Mouse (Mus musculus): ENCODE results near the gene Poldip3.

Poldip3 gene

GRCm38 (mm10) chr15:83088495-83089428, 60.4 kb downstream of the Poldip3 start:
- no peak for DNase-seq (ENCODE audit: low read depth, low spot score)

DNA sequence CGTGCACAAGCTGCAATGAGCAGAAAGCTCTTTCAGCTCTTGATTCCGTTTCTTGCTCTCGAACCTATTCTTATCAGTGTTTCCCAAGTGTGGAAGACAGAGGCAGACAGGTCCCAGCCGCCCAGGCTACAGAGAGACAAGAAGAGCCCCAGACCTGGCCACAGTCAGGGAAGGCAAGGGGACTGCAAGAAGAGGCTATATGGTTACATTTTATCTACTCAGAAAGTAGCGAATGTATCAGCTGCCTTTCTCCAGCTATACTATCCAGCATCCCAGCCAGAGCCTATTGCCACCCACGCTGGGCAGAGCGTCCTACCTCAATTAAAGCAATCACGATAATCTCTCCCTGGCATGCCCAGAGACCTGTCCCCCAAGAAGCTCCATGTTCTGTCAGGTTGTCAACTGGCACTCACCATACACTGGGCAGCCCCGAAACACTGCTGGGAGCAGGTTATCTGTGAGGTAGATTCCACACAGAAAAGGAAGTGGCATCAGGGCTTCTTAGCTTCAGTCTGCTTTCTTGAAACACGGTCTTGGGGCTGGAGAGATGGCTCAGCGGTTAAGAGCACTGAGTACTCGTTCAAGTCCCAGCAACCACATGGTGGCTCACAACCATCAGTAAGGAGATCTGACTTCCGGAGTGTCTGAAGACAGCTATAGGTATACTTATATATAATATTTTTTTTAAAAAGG, 62.4 kb downstream of the Poldip3 start:
- DNase-seq (ENCODE audit: low read depth, low spot score), result no peak

- no peak for DNase-seq (ENCODE audit: low read depth, low spot score)
Measured at GRCm38 (mm10) chr15:83085901-83086300, 63.3 kb downstream of the Poldip3 start.

- DNase-seq (ENCODE audit: low read depth, low spot score), result no peak
Measured at GRCm38 (mm10) chr15:83084022-83084640, 65.1 kb downstream of the Poldip3 start.

GRCm38 (mm10) chr15:83083530-83083929, 65.7 kb downstream of the Poldip3 start:
- DNase-seq (ENCODE audit: low read depth, low spot score), result no peak

All from brain, embryonic 18.5 days (tissue).